Mouse (Mus musculus): ENCODE results near the gene Osbpl6. TPM values are rescaled to one million over a fixed set of nuclear protein-coding genes. Genes with fewer than 3 reads are reported as not detected.

Osbpl6 gene
- polyA plus RNA-seq, 1 experiment from 2014 or later = 6.8 TPM

DNA sequence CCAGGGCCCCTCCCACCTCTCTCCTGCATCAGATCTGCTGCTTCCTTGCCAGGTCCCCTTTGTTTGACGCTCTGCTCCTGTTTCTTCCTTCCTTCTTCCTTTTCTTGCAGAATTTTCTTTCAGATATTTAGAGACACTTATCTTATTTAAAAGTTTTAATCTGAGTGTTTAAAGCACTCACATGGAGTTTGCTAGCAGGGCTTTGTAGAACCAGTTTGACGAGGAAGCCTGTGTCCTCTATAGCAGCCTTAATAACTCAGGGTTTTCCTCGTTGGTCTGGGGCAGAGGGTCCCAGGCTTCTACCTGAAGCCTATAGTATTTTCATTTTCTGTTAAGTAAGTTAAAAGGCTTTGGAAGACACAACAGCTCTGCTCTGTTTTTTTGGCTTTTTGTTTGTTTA, 20.5 kb downstream of the Osbpl6 start:
- H3K36me3 ChIP-seq = no peaks in the 10 kb centered on the region
- H3K4me1 ChIP-seq (replicated peaks) = no peaks in the 10 kb centered on the region
- no peak overlapping the region for H3K4me2 ChIP-seq
- H3K4me3 ChIP-seq = no peak overlapping the region
- no peak overlapping the region for H3K9ac ChIP-seq
- H3K9me3 ChIP-seq (replicated peaks) = no peaks in the 10 kb centered on the region
- H3K27me3 ChIP-seq (replicated peaks) = no peaks in the 10 kb centered on the region
- 54% methylated on average over 3 of the region's 3 CpGs for WGBS
- no peak for ATAC-seq (ENCODE audit: insufficient number of reproducible peaks, low FRiP score)
- H3K27ac ChIP-seq (ENCODE audit: poor library complexity, severe bottlenecking) = no peak overlapping the region

DNA sequence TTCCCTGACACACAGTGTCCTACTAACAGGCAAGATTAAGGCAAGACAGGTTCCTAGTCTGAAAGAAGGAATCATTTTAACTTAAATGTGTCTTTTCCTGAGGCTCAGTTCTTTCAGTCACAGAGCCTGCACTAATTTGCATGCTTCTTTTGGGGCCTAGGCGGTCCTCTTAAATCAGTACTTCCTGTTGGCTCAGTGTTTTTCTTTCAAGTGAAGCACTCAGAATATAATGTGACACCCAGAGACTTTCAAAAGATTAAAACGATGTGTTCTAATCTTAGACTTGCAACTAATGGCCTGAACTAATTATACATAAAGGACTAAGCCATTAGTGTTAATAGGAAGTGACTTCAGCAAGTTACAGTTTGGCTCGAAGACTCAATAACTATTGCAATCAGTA, 23.0 kb downstream of the Osbpl6 start:
- no peak overlapping the region for H3K27ac ChIP-seq (ENCODE audit: poor library complexity, severe bottlenecking)
- no peak overlapping the region for H3K9ac ChIP-seq
- no peaks in the 10 kb centered on the region for H3K36me3 ChIP-seq
- no peaks in the 10 kb centered on the region for H3K27me3 ChIP-seq (replicated peaks)
- no peak overlapping the region for H3K4me2 ChIP-seq
- H3K4me1 ChIP-seq (replicated peaks) = no peaks in the 10 kb centered on the region
- H3K9me3 ChIP-seq (replicated peaks) = no peaks in the 10 kb centered on the region
- H3K4me3 ChIP-seq = no peak overlapping the region
- 51% methylated on average over 3 of the region's 3 CpGs for WGBS
- no peak for ATAC-seq (ENCODE audit: insufficient number of reproducible peaks, low FRiP score)

DNA sequence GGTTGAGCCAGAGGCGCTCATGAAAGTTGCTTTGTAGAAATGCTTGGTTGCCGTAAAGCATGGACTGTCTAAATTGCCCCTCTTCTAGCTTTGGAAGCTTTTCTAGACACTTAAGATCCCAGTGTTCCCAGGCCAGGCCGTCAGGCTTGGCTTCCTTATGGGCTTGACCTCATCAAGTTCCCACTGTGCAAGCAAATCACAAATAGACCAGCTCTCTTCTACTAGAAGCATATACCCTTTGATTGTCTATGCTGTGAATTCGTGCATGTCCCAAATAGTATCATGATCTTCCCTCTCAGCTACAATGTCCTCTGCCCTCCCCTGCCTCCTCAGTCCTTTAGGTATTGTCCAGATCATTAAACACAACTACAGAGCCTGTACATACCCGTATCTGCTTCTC, 23.5 kb downstream of the Osbpl6 start:
- H3K27ac ChIP-seq (ENCODE audit: poor library complexity, severe bottlenecking) = no peak overlapping the region
- H3K27me3 ChIP-seq (replicated peaks) = no peaks in the 10 kb centered on the region
- ATAC-seq (ENCODE audit: insufficient number of reproducible peaks, low FRiP score) = no peak
- H3K36me3 ChIP-seq = no peaks in the 10 kb centered on the region
- no peak overlapping the region for H3K4me2 ChIP-seq
- H3K4me3 ChIP-seq = no peak overlapping the region
- H3K9ac ChIP-seq = no peak overlapping the region
- 72% methylated on average over 5 of the region's 5 CpGs for WGBS
- no peaks in the 10 kb centered on the region for H3K9me3 ChIP-seq (replicated peaks)
- no peaks in the 10 kb centered on the region for H3K4me1 ChIP-seq (replicated peaks)

DNA sequence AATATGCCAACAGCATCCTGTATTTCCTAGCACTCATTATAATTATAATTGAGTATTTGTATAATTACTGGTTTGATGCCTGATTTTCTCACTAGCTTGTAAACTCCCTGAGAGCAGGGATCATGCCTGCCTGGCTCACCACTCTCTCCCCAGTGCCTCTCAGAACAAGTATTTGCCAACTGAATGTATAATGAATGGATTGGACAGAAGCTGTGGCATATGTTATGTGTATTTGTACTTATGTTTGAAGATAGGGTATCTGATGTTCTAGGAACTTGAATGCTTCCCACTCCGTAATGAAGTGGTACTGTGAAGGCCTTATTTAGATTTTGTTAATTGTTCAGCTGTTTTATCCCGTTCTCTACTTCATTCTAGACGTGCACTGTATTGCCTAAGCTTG, 24.2 kb downstream of the Osbpl6 start:
- no peaks in the 10 kb centered on the region for H3K9me3 ChIP-seq (replicated peaks)
- H3K36me3 ChIP-seq = no peaks in the 10 kb centered on the region
- no peak overlapping the region for H3K4me2 ChIP-seq
- 75% methylated on average over 3 of the region's 3 CpGs for WGBS
- no peak for ATAC-seq (ENCODE audit: insufficient number of reproducible peaks, low FRiP score)
- no peaks in the 10 kb centered on the region for H3K27me3 ChIP-seq (replicated peaks)
- H3K27ac ChIP-seq (ENCODE audit: poor library complexity, severe bottlenecking) = no peak overlapping the region
- no peak overlapping the region for H3K9ac ChIP-seq
- no peak overlapping the region for H3K4me3 ChIP-seq
- H3K4me1 ChIP-seq (replicated peaks) = no peaks in the 10 kb centered on the region

DNA sequence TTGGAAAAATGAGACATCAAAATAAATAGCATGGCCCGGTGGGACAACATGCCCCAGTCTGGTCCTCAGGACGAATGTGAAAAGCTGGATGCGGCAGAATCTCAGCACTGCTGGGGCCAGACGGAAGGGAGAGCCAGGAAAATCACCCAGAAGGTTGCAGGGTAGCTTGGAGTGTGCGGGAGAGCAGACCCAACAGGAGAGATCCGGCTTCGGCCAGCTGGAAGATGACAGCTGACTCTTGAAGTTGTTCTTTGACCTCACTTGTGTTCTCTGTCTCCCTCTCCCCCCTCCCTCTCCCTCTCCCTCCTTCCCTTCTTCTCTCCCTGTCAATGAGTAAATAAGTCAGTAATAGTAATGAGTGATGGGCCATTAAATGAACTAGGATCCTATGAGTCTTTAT, 27.9 kb downstream of the Osbpl6 start:
- Histone ChIP-seq H3K4me1 (replicated peaks) (no peaks in the 10 kb centered on the region), H3K36me3 (no peaks in the 10 kb centered on the region), H3K27me3 (replicated peaks) (no peaks in the 10 kb centered on the region), H3K4me2 (no peak overlapping the region), H3K9ac (no peak overlapping the region), H3K9me3 (replicated peaks) (no peaks in the 10 kb centered on the region), H3K27ac (ENCODE audit: poor library complexity, severe bottlenecking) (no peak overlapping the region), H3K4me3 (no peak overlapping the region)
- WGBS = 74% methylated on average over 7 of the region's 7 CpGs
- no peak for ATAC-seq (ENCODE audit: insufficient number of reproducible peaks, low FRiP score)

DNA sequence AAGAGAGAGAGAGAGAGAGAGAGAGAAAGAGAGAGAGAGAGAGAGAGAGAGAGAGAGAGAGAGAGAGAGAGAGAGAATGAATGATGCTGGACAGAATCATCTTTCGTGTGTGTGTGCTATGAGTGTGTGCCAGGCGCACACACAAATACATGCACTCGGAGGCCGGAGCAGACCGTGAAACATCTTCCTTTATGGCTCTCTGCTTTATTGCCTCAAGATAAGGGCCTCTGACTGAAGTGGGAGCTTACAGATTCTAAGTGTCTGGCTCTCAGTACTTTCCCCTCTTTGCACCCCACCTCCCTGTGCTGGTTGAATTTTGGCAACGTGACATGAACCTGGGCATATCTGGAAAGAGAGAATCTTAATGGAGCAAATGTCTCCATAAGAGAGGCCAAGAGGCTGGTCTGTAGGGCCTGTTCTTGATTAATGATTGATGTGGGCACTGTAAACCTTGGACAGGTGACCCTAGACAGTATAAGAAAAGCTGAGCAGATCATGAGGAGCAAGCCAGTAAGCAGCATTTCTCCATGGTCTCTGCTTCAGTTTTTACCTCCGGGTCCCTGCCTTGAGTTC, 29.4 kb downstream of the Osbpl6 start:
- Histone ChIP-seq H3K9me3 (replicated peaks) (no peaks in the 10 kb centered on the region), H3K27me3 (replicated peaks) (no peaks in the 10 kb centered on the region), H3K36me3 (no peaks in the 10 kb centered on the region), H3K4me3 (no peak overlapping the region), H3K27ac (ENCODE audit: poor library complexity, severe bottlenecking) (no peak overlapping the region), H3K4me2 (no peak overlapping the region), H3K4me1 (replicated peaks) (no peaks in the 10 kb centered on the region), H3K9ac (no peak overlapping the region)
- 66% methylated on average over 7 of the region's 7 CpGs for WGBS
- no peak for ATAC-seq (ENCODE audit: insufficient number of reproducible peaks, low FRiP score)

DNA sequence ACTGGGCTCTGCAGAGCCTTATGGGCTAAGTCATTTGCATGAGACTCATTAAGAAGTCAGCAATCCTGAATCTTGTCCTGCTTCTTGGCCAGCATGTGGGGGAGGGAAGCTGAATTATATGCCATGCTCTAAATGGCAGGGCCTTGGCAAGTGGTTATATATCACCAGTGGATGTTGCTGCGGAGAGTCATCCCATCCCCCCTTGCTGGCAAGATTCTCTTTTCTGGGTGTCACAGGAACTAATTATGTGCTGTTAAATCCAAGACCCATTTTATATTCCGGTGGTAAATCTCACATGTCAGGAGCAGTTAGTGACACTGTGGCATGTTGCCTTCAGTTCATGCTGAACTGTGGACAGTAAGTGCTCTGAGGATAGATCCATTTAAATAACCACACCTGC, 31.1 kb downstream of the Osbpl6 start:
- no peaks in the 10 kb centered on the region for H3K9me3 ChIP-seq (replicated peaks)
- peaks cover 9% of the 10 kb centered on the region for H3K4me1 ChIP-seq (replicated peaks)
- no peak overlapping the region for H3K9ac ChIP-seq
- H3K4me2 ChIP-seq = no peak overlapping the region
- WGBS = 75% methylated on average over 2 of the region's 2 CpGs
- H3K36me3 ChIP-seq = no peaks in the 10 kb centered on the region
- H3K4me3 ChIP-seq = no peak overlapping the region
- no peak overlapping the region for H3K27ac ChIP-seq (ENCODE audit: poor library complexity, severe bottlenecking)
- no peak for ATAC-seq (ENCODE audit: insufficient number of reproducible peaks, low FRiP score)
- H3K27me3 ChIP-seq (replicated peaks) = no peaks in the 10 kb centered on the region

DNA sequence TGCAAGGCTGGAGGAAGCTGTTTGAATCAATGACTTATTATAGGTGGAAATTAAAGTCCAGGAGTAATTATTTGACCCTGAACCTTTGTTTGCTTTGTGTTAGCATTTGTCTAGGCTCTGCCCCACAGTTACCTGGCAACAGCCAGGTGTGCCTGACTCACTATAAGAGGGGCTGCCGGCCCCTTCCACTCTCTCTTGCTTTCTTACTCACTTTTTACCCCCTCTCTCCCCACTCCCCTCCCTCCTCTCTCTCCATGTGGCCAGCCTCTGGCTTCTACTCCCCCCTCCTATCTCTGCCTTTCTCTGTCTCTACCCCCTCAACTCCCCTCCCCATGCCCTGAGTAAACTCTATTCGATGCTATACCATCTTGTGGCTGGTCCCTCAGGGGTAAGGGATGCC, 33.2 kb downstream of the Osbpl6 start:
- Histone ChIP-seq H3K9me3 (replicated peaks) (no peaks in the 10 kb centered on the region), H3K4me2 (no peak overlapping the region), H3K27me3 (replicated peaks) (no peaks in the 10 kb centered on the region), H3K36me3 (no peaks in the 10 kb centered on the region), H3K4me3 (no peak overlapping the region), H3K27ac (ENCODE audit: poor library complexity, severe bottlenecking) (no peak overlapping the region), H3K9ac (no peak overlapping the region), H3K4me1 (replicated peaks) (peaks cover 13% of the 10 kb centered on the region)
- WGBS = 54% methylated on average over 2 of the region's 2 CpGs
- ATAC-seq (ENCODE audit: insufficient number of reproducible peaks, low FRiP score) = no peak

DNA sequence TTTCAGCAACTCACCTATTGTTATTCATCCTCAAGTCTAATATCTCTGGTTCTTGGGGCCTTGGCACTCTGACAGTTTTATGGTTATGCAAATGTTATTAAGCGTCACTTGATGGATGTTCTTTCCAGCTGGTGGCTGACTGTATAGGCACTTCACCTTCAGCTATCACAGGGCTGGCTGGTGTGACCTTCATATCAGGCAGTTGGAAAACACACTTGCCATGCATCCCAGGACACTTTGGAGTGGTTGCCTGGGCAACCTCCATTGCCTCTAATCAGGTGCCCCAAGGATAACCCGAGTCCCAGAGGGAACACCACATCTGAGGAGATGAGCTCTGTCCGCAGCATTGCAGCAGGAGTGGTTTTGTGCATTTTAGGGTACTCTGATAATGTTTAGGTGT, 35.8 kb downstream of the Osbpl6 start:
- Histone ChIP-seq H3K9me3 (replicated peaks) (0 out of 2 replicates have a peak, but pooled peaks cover 5% of the 10 kb centered on the region), H3K27me3 (replicated peaks) (no peaks in the 10 kb centered on the region), H3K4me1 (replicated peaks) (peaks cover 13% of the 10 kb centered on the region), H3K27ac (ENCODE audit: poor library complexity, severe bottlenecking) (no peak overlapping the region), H3K9ac (no peak overlapping the region), H3K4me3 (no peak overlapping the region), H3K36me3 (no peaks in the 10 kb centered on the region), H3K4me2 (no peak overlapping the region)
- WGBS = 23% methylated on average over 3 of the region's 3 CpGs
- ATAC-seq (ENCODE audit: insufficient number of reproducible peaks, low FRiP score) = peak; percentile 71; the same call in 1 of the 2 replicates

DNA sequence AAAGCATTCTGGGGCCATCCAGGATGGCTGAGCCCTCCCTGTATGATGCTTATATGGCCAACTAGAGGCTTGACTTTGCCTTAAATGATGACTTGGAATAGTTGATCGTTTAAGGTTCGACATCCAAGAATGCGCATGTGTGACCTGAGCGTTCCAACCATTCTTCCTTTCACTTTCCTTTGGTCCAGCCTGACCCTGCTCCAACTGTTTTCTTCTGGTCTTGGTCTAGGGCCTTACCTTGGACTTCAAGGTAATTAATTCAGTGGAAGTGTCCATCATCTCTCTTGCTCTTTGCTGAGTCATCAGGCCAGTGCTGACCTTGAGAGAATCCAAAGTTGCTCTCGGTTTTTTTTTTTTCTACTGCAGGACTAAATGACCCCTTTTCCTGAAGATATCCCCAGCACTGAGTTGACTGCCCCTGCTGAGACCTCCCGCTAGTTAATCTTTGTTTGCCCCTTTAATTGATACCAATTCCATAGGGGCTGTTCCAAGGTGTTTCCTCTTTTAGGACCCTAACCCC, 43.6 kb downstream of the Osbpl6 start:
- H3K9me3 ChIP-seq (replicated peaks) = 0 out of 2 replicates have a peak, but pooled peaks cover 5% of the 10 kb centered on the region
- WGBS = 77% methylated on average over 6 of the region's 6 CpGs
- H3K4me1 ChIP-seq (replicated peaks) = no peaks in the 10 kb centered on the region
- H3K27me3 ChIP-seq (replicated peaks) = no peaks in the 10 kb centered on the region
- no peak overlapping the region for H3K4me2 ChIP-seq
- H3K36me3 ChIP-seq = no peaks in the 10 kb centered on the region
- H3K4me3 ChIP-seq = no peak overlapping the region
- no peak overlapping the region for H3K9ac ChIP-seq
- no peak for ATAC-seq (ENCODE audit: insufficient number of reproducible peaks, low FRiP score)
- H3K27ac ChIP-seq (ENCODE audit: poor library complexity, severe bottlenecking) = no peak overlapping the region

DNA sequence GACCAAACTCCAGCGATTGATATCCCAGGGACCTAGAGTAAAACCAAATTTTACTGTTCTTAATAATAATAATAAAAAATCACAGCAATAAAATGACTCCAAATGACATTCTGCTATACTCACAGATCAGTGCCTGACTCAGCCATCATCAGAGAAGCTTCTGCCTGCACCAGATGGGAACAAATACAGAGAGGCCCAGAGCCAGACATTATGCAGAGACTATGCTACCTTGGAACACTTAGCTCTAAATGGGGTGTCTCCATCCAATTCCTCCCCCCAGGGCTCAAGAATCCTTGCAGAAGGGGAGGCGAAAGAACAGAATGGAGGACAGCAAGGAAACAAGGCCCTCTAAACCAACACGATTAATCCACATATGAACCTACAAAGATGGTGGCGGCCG, 60.4 kb downstream of the Osbpl6 start:
- no peak overlapping the region for H3K4me3 ChIP-seq

DNA sequence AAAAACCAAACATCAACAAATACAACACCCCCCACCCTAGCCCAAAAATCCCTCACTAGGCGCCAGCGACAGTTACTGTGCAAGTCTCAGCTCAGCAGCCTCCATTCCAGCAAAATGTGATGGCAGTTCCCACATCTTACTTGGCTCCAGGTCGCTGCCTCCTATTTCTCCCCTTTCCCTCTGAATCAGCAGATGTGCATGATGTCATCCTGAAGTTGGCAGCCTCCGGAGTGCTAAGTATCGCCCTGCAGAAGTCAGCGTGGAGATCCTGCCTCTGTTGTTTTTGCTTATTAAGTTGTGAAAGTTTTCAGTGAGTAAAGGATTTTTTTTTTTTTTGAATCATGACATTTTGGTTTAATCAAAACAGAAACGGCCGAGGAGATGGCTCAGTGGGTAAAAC, 61.9 kb downstream of the Osbpl6 start:
- WGBS = 58% methylated on average over 8 of the region's 8 CpGs
- Histone ChIP-seq H3K4me2 (no peak overlapping the region), H3K4me1 (replicated peaks) (no peaks in the 10 kb centered on the region), H3K27me3 (replicated peaks) (no peaks in the 10 kb centered on the region), H3K4me3 (no peak overlapping the region), H3K9me3 (replicated peaks) (0 out of 2 replicates have a peak, but pooled peaks cover 5% of the 10 kb centered on the region), H3K36me3 (no peaks in the 10 kb centered on the region), H3K27ac (ENCODE audit: poor library complexity, severe bottlenecking) (no peak overlapping the region), H3K9ac (no peak overlapping the region)
- ATAC-seq (ENCODE audit: insufficient number of reproducible peaks, low FRiP score) = no peak

More for the DNA sequence above, 60.4 kb downstream of the Osbpl6 start:
- H3K4me2 ChIP-seq = no peak overlapping the region
- H3K4me1 ChIP-seq (replicated peaks) = no peaks in the 10 kb centered on the region
- 90% methylated on average over 5 of the region's 5 CpGs for WGBS
- H3K27ac ChIP-seq (ENCODE audit: poor library complexity, severe bottlenecking) = no peak overlapping the region
- no peak overlapping the region for H3K9ac ChIP-seq
- 0 out of 2 replicates have a peak, but pooled peaks cover 5% of the 10 kb centered on the region for H3K9me3 ChIP-seq (replicated peaks)
- ATAC-seq (ENCODE audit: insufficient number of reproducible peaks, low FRiP score) = no peak
- no peaks in the 10 kb centered on the region for H3K27me3 ChIP-seq (replicated peaks)
- H3K36me3 ChIP-seq = no peaks in the 10 kb centered on the region

Measured in heart, embryonic 12.5 days (tissue).